Mouse (Mus musculus) C2C12 (cell line): ENCODE measurements around the gene Rab6a.

ENCODE experiments used
- CEBPB ChIP-seq: IDR thresholded peaks from one replicate; pipeline ENCODE4 v1.6.1; 2011; ENCODE audit warnings: low read depth, mild to moderate bottlenecking, control low read depth, moderate library complexity
- CTCF ChIP-seq: IDR thresholded peaks from one replicate; pipeline ENCODE4 v1.5.1; 2011; ENCODE audit not compliant: control insufficient read depth, insufficient read depth, insufficient read length
- FOSL1 ChIP-seq: IDR thresholded peaks from one replicate; pipeline ENCODE4 v1.8.0; 2011; ENCODE audit warnings: mild to moderate bottlenecking, low read length; ENCODE audit not compliant: poor library complexity, insufficient read depth, severe bottlenecking
- MAX ChIP-seq: IDR thresholded peaks from one replicate; pipeline ENCODE4 v1.6.1; 2011; ENCODE audit warnings: mild to moderate bottlenecking, control low read depth
- MYOD1 ChIP-seq: IDR thresholded peaks from one replicate; pipeline ENCODE4 v1.6.1; 2011; ENCODE audit warnings: low read depth; ENCODE audit not compliant: control insufficient read depth, insufficient read length
- MYOG ChIP-seq: IDR thresholded peaks from one replicate; pipeline ENCODE4 v1.6.1; 2011; ENCODE audit not compliant: control insufficient read depth, insufficient read length; ENCODE audit errors: extremely low read depth
- USF1 ChIP-seq: IDR thresholded peaks from one replicate; pipeline ENCODE4 v1.6.1; 2011; ENCODE audit warnings: low read depth, mild to moderate bottlenecking, control low read depth, moderate library complexity

DNA sequence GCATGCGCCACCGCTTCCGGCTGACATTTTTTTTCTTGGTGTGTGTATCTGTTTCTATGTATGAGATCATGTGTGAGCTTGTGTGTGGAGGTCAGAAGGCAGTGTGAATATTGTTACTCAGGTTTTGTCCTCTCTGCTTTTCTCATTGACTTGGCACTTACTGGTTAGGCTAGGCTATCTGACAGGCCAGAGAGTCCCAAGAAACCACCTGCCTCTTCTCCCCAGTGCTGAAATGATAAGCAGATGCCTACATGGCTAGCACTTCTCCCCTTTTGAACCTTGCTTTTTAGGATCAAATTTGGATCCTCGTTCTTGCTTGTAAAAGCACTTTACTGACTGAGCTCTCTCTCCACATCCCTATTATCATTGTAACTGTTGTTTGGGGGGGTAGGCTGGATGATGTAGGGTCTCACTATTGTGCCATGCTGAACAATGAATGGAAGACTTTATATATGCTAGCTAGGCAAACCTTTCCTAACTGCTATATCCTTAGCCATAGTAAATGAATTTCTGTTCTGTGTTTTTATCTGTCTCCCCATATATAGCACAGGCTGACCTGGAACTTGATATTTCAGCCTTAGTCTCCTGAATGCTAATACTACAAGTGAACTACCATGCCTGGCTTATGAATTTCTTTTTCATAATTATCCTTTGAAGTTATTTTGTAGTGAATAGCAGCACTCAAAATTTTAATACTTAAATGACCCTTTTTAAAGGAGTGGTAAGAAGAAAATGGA is 9.1 kb downstream of the Rab6a start:
- no peak for TF ChIP-seq MYOD1
- no peak for TF ChIP-seq CTCF
- TF ChIP-seq MAX, result no peak
- no peak for TF ChIP-seq CEBPB
- TF ChIP-seq USF1, result no peak
- no peak for TF ChIP-seq MYOG
- TF ChIP-seq FOSL1, result no peak
